Mouse (Mus musculus) megakaryocyte progenitor cell, adult 5-6 weeks (primary cell): ENCODE data around the gene Gtpbp10. TPM values are rescaled to one million over a fixed set of nuclear protein-coding genes. Genes with fewer than 3 reads are reported as not detected.

Experiments used
- ATAC-seq: replicated peaks from 2 replicates; pipeline ENCODE4 v1.8.0; 2016; ENCODE audit warnings: mild to moderate bottlenecking, moderate TSS enrichment, inconsistent platforms; ENCODE audit not compliant: poor library complexity
- total RNA-seq, 2 experiments: library from RNA; stranded (forward) in 1 of 2; stranded (reverse) in 1 of 2; fragments of 157-497, 149-512 nt in 1 of 2; fragments of 200-1000 nt in 1 of 2; gene quantifications; 2 replicates each; pipeline versions ENCODE4 v1.2.3 to v1.2.4; 2015 to 2017

The Gtpbp10 gene
- total RNA-seq, 2 experiments from 2014 or later: 30.2 to 32.6 TPM

DNA sequence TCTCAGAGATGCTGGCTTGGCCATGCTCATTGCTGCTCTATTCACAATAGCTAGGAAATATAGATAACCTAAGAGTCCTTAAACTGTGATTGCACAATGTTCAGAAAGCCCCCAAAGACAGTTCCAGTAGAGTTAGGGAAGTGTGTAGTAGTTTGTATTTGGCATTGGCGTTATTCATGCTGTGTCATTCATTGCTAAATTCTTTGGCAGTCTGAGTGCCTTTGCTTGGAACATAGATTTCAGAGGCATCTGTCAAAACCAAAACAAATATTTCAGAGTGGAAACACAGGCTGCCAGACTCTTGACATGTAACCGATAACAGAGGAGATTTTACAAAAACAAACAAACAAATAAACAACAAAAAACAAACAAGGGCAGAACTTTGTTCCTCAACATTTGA, 57.8 kb downstream of the Gtpbp10 start:
- ATAC-seq: peak; percentile 85

DNA sequence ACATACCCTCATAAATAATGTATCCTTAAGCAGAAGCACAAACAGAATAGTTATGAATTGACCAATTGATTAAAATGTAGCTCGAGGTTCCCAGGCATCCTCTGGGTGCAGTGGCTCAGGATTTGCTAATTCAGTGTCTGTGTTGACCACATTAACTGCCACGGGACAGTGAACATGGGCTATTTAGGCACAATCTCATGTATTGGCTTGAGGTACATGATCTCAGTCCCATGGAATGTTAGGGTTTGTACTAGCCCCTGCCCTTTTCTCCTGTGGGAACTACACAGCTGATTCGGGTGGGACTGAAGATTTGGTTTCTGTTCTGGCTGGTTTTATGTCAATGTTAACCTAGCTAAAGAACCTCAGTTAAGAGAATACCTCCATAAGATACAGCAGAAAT, 62.9 kb downstream of the Gtpbp10 start:
- no peak for ATAC-seq

DNA sequence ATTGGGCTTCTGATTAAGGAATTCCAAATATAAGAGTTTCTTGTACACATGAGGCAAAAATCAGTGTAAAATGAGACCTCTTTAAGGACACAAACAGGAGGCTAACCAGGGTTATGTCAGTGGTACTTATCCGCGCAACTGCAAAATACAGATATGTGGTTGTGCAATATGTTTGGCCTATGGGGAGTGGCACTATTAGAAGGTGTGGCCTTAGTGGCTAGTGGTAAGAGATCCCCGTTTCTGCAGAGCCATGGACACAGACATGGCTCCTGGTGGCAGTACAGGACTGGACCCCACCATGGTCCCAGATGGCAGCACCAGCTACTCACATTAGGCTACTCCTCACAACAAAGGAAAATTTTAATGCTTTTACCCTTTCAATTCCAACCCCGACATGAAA, 64.3 kb downstream of the Gtpbp10 start:
- ATAC-seq: peak; percentile 41

DNA sequence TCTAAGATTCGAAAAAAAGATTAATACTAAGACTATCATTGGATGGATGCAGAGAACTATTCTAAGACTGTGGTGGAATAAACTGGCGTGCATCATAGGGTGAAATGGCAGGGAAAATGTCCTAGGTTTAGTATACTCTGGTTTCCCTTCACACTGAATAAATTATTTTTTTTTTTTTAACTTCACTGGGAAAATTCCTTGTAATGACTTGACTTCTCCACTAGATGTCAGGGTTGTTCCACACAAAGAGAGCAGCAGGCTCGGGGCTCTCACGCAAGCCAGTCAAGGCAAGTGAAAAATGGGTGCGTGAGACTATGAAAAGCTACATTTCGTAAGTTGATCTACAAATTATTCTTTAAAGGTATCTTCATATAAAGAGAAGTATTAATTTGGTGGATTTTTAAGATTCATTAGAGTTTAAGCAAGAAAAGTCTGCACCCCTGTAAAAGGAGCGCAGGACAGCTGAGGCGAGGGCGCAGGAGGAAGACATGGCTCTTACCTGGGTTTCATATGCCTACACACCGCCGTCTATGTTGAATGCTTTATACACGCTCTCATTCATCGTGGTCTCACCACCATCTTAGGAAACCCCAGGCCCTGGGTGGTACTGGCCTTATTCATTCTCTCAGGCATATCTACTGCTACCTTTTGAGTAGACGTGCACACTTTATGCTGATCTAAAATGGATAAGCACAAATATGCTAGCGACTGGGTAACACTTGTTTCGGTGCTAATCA, 64.9 kb downstream of the Gtpbp10 start:
- peak; percentile 97 for ATAC-seq

DNA sequence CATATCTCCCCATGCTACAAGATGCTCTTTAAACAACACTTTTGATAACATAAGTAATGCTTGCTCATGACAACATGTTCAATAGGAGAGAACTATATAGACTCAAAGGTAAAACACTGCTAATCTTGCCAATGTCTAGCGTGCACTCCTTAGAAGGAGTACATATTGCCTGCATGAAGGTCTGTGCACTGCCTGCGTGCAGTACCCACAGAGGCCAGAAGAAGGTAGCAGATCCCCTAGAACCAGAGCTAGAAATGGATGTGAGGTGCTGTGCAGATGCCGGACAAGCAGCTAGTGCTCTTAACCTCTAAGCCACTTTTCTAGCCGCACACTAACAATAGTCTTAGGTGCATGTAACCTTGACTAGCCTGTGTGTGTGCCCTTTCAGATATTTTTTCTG, 67.2 kb downstream of the Gtpbp10 start:
- peak; percentile 39; the same call in 1 of the 2 replicates for ATAC-seq

Other genes starting within 250 kb of the Gtpbp10 start
- 0.88 and 1.7 TPM in 2 replicates for gene Cdk14, start 139.2 kb downstream of the Gtpbp10 start, total RNA-seq (2015)
- 0.07 and 0.25 TPM in 2 replicates for gene Cdk14, start 139.2 kb downstream of the Gtpbp10 start, total RNA-seq (2017)
- not detected in 2 replicates for gene 1700015F17Rik, start 80.4 kb downstream of the Gtpbp10 start, total RNA-seq (2015)
- not detected in 2 replicates for gene 1700015F17Rik, start 80.4 kb downstream of the Gtpbp10 start, total RNA-seq (2017)
- 1.7 and 2.0 TPM in 2 replicates for gene Cldn12, start 44.6 kb downstream of the Gtpbp10 start, total RNA-seq (2015)
- 4.1 and 5.0 TPM in 2 replicates for gene Cldn12, start 44.6 kb downstream of the Gtpbp10 start, total RNA-seq (2017)
- gene Gm8773, start 14.3 kb upstream of the Gtpbp10 start, total RNA-seq (2015): not detected in 2 replicates
- gene Gm8773, start 14.3 kb upstream of the Gtpbp10 start, total RNA-seq (2017): not detected in 2 replicates
- not detected in 2 replicates for gene Cfap69, start 104.7 kb upstream of the Gtpbp10 start, total RNA-seq (2015)
- not detected in 2 replicates for gene Cfap69, start 104.7 kb upstream of the Gtpbp10 start, total RNA-seq (2017)
- not detected in 2 replicates for gene Steap2, start 135.0 kb upstream of the Gtpbp10 start, total RNA-seq (2015)
- gene Steap2, start 135.0 kb upstream of the Gtpbp10 start, total RNA-seq (2017): not detected in 2 replicates
- gene Steap1, start 189.8 kb upstream of the Gtpbp10 start, total RNA-seq (2015): not detected in 2 replicates
- gene Steap1, start 189.8 kb upstream of the Gtpbp10 start, total RNA-seq (2017): not detected in 2 replicates